Mouse (Mus musculus): ENCODE data around the gene Dop1a. TPM values are rescaled to one million over a fixed set of nuclear protein-coding genes. Genes with fewer than 3 reads are reported as not detected.

The Dop1a gene
- polyA plus RNA-seq, 1 experiment from 2014 or later, result 16.8 TPM

DNA sequence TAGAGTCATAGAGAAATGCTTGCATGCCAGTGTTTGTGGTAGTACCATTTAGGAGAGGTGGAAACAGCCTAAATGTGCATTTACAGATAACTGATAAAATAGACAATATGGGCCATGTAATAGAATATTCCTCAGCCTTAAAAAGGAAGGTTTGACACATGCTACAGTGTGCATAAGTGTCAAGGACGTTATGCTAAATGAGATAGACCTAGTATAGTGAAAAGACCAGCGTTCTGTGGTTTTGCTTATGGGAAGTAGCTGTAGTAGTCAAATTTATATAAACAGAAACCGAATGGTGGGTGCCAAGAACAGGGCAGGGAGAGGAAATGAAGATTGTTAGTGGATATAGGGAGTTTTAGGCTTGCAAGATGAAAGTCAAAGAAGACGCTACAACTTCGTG lies 9.8 kb downstream of the Dop1a start:
- 85% methylated on average over 5 of the region's 5 CpGs for WGBS
- H3K9ac ChIP-seq (ENCODE audit: low read length), result no peak overlapping the region
- ATAC-seq (replicated peaks; ENCODE audit: low FRiP score), result no peak
- H3K36me3 ChIP-seq (ENCODE audit: control insufficient read depth, insufficient read depth, low read length), result no peaks in the 10 kb centered on the region
- H3K9me3 ChIP-seq (ENCODE audit: control insufficient read depth, low read length), result no peaks in the 10 kb centered on the region
- no peak for DNase-seq (ENCODE audit: low spot score)
- no peak overlapping the region for H3K27ac ChIP-seq (ENCODE audit: low read depth, low read length)
- no peak overlapping the region for H3K4me3 ChIP-seq (ENCODE audit: low read depth, low read length)
- H3K4me1 ChIP-seq (replicated peaks; ENCODE audit: control insufficient read depth, insufficient read depth, low read length), result 0 out of 2 replicates have a peak, but pooled peaks cover 1% of the 10 kb centered on the region
- H3K4me2 ChIP-seq (ENCODE audit: low read depth, low read length, severe bottlenecking), result no peak overlapping the region
- no peaks in the 10 kb centered on the region for H3K27me3 ChIP-seq (ENCODE audit: control insufficient read depth, insufficient read depth, low read length)

DNA sequence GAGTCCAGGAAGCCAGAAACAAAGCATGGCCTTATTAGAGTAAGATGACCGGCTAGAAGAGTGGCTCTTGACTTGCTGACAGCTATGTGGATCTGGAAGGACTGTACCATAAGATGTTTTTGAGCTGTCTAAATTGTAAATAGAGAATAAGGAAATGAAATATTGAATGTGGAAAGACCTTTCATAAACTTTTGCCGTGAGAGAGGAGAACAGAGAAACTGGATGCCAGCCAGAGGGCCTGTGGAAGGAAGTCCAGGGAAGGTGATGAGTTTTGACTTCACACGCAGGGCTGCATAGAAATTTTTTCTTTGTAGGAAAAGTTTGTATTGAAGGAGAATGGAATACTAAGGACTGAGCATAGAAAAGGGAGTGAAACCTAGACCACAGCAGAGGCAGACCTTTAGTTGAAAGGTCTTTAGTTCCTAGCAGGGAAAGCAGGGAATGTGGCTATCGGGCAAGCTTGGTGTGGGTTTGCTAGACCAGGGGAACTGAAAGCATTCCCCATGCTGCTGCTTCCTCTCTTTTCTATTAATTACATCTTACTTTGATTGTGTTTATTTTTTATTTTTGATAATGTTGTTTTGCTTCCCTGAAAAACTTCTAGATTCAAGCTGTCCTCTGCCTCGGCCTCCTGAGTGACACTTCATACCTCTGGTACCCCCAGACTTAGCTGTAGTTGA lies 11.6 kb downstream of the Dop1a start:
- no peak for ATAC-seq (replicated peaks; ENCODE audit: low FRiP score)
- no peak for DNase-seq (ENCODE audit: low spot score)
- H3K9ac ChIP-seq (ENCODE audit: low read length), result no peak overlapping the region
- H3K9me3 ChIP-seq (ENCODE audit: control insufficient read depth, low read length), result no peaks in the 10 kb centered on the region
- no peak overlapping the region for H3K4me2 ChIP-seq (ENCODE audit: low read depth, low read length, severe bottlenecking)
- H3K4me1 ChIP-seq (replicated peaks; ENCODE audit: control insufficient read depth, insufficient read depth, low read length), result no peaks in the 10 kb centered on the region
- H3K27ac ChIP-seq (ENCODE audit: low read depth, low read length), result no peak overlapping the region
- no peaks in the 10 kb centered on the region for H3K27me3 ChIP-seq (ENCODE audit: control insufficient read depth, insufficient read depth, low read length)
- H3K4me3 ChIP-seq (ENCODE audit: low read depth, low read length), result no peak overlapping the region
- WGBS, result 90% methylated on average over 5 of the region's 5 CpGs
- no peaks in the 10 kb centered on the region for H3K36me3 ChIP-seq (ENCODE audit: control insufficient read depth, insufficient read depth, low read length)

DNA sequence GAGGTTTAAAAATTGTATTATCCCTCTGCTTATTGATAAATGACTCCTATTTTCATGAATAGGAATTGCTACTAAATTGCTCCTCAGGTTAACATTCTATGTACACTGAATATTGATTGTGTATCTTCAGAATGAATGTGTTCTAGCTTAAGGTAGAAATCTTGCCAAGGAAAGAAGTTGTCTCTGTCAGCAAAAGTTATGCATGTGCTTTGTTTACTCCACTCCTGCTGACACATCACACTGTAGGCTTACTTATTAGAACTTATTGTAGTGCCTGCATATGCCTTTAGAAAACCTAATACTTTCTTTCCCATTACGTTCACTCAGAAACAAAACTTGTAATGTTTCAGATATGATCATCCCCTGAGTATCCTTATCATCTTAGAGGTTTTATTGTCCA lies 15.3 kb downstream of the Dop1a start:
- Histone ChIP-seq H3K9me3 (ENCODE audit: control insufficient read depth, low read length) (no peaks in the 10 kb centered on the region), H3K27me3 (ENCODE audit: control insufficient read depth, insufficient read depth, low read length) (no peaks in the 10 kb centered on the region), H3K27ac (ENCODE audit: low read depth, low read length) (no peak overlapping the region), H3K4me3 (ENCODE audit: low read depth, low read length) (no peak overlapping the region), H3K9ac (ENCODE audit: low read length) (no peak overlapping the region), H3K4me2 (ENCODE audit: low read depth, low read length, severe bottlenecking) (no peak overlapping the region), H3K4me1 (replicated peaks; ENCODE audit: control insufficient read depth, insufficient read depth, low read length) (no peaks in the 10 kb centered on the region), H3K36me3 (ENCODE audit: control insufficient read depth, insufficient read depth, low read length) (no peaks in the 10 kb centered on the region)
- no peak for ATAC-seq (replicated peaks; ENCODE audit: low FRiP score)
- WGBS, result 93% methylated on average over 1 of the region's 1 CpGs
- DNase-seq (ENCODE audit: low spot score), result no peak

DNA sequence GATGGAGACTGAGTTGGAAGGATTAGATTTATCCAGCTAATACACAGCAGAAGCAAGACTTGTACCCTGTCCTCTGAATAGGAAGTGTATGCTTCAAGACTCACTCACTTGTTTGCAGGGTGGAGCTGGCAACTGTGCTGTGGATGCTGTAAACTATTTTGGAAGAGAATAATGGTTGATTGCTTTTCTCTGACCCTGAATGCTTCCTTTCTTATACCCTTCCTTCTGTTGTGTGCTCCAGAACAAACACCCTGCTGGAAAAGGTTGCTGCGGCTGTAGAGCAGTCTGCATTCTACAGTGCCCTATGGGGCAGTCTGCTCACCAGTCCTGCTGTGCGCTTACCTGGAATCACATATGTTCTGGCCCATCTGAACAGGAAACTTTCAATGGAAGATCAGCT lies 24.8 kb downstream of the Dop1a start:
- DNase-seq (ENCODE audit: low spot score), result no peak
- no peaks in the 10 kb centered on the region for H3K27me3 ChIP-seq (ENCODE audit: control insufficient read depth, insufficient read depth, low read length)
- H3K9me3 ChIP-seq (ENCODE audit: control insufficient read depth, low read length), result no peaks in the 10 kb centered on the region
- ATAC-seq (replicated peaks; ENCODE audit: low FRiP score), result no peak
- no peak overlapping the region for H3K27ac ChIP-seq (ENCODE audit: low read depth, low read length)
- no peak overlapping the region for H3K4me2 ChIP-seq (ENCODE audit: low read depth, low read length, severe bottlenecking)
- no peaks in the 10 kb centered on the region for H3K4me1 ChIP-seq (replicated peaks; ENCODE audit: control insufficient read depth, insufficient read depth, low read length)
- no peak overlapping the region for H3K4me3 ChIP-seq (ENCODE audit: low read depth, low read length)
- H3K36me3 ChIP-seq (ENCODE audit: control insufficient read depth, insufficient read depth, low read length), result no peaks in the 10 kb centered on the region
- WGBS, result 80% methylated on average over 2 of the region's 2 CpGs
- H3K9ac ChIP-seq (ENCODE audit: low read length), result no peak overlapping the region

GRCm38 (mm10) chr9:86496261-86496660 lies 29.3 kb downstream of the Dop1a start:
- Histone ChIP-seq H3K9me3 (ENCODE audit: control insufficient read depth, low read length) (no peaks in the 10 kb centered on the region), H3K9ac (ENCODE audit: low read length) (no peak overlapping the region), H3K4me2 (ENCODE audit: low read depth, low read length, severe bottlenecking) (no peak overlapping the region), H3K27ac (ENCODE audit: low read depth, low read length) (no peak overlapping the region), H3K4me3 (ENCODE audit: low read depth, low read length) (no peak overlapping the region), H3K4me1 (replicated peaks; ENCODE audit: control insufficient read depth, insufficient read depth, low read length) (no peaks in the 10 kb centered on the region), H3K36me3 (ENCODE audit: control insufficient read depth, insufficient read depth, low read length) (no peaks in the 10 kb centered on the region), H3K27me3 (ENCODE audit: control insufficient read depth, insufficient read depth, low read length) (no peaks in the 10 kb centered on the region)
- 91% methylated on average over 4 of the region's 4 CpGs for WGBS
- no peak for DNase-seq (ENCODE audit: low spot score)
- no peak for ATAC-seq (replicated peaks; ENCODE audit: low FRiP score)

GRCm38 (mm10) chr9:86499083-86499482 lies 32.1 kb downstream of the Dop1a start:
- Histone ChIP-seq H3K36me3 (ENCODE audit: control insufficient read depth, insufficient read depth, low read length) (no peaks in the 10 kb centered on the region), H3K9ac (ENCODE audit: low read length) (no peak overlapping the region), H3K4me2 (ENCODE audit: low read depth, low read length, severe bottlenecking) (no peak overlapping the region), H3K27ac (ENCODE audit: low read depth, low read length) (no peak overlapping the region), H3K9me3 (ENCODE audit: control insufficient read depth, low read length) (no peaks in the 10 kb centered on the region), H3K4me1 (replicated peaks; ENCODE audit: control insufficient read depth, insufficient read depth, low read length) (no peaks in the 10 kb centered on the region), H3K27me3 (ENCODE audit: control insufficient read depth, insufficient read depth, low read length) (no peaks in the 10 kb centered on the region), H3K4me3 (ENCODE audit: low read depth, low read length) (no peak overlapping the region)
- 97% methylated on average over 3 of the region's 3 CpGs for WGBS
- DNase-seq (ENCODE audit: low spot score) (no peak), ATAC-seq (replicated peaks; ENCODE audit: low FRiP score) (no peak)

GRCm38 (mm10) chr9:86507437-86507836 lies 40.5 kb downstream of the Dop1a start:
- DNase-seq (ENCODE audit: low spot score), result no peak
- WGBS, result 91% methylated on average over 4 of the region's 4 CpGs
- Histone ChIP-seq H3K27ac (ENCODE audit: low read depth, low read length) (no peak overlapping the region), H3K27me3 (ENCODE audit: control insufficient read depth, insufficient read depth, low read length) (no peaks in the 10 kb centered on the region), H3K4me1 (replicated peaks; ENCODE audit: control insufficient read depth, insufficient read depth, low read length) (no peaks in the 10 kb centered on the region), H3K4me2 (ENCODE audit: low read depth, low read length, severe bottlenecking) (no peak overlapping the region), H3K9me3 (ENCODE audit: control insufficient read depth, low read length) (no peaks in the 10 kb centered on the region), H3K4me3 (ENCODE audit: low read depth, low read length) (no peak overlapping the region), H3K9ac (ENCODE audit: low read length) (no peak overlapping the region), H3K36me3 (ENCODE audit: control insufficient read depth, insufficient read depth, low read length) (no peaks in the 10 kb centered on the region)
- no peak for ATAC-seq (replicated peaks; ENCODE audit: low FRiP score)

DNA sequence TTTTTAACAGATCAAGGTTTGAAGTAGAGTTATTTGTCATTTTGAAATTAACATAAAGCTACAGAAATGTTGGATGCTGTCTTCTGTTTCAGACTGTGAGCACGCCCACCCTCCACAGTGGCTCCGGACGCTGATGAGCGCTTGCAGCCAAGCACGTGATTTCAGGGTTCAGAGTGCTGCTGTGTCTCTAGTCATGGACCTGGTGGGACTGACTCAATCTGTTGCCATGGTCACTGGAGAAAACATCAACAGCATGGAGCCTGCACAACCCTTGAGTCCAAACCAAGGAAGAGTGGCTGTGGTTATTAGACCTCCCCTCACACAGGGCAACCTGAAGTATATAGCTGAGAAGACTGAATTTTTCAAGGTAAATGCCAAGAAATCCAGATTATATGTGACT lies 46.8 kb downstream of the Dop1a start:
- Histone ChIP-seq H3K36me3 (ENCODE audit: control insufficient read depth, insufficient read depth, low read length) (no peaks in the 10 kb centered on the region), H3K27me3 (ENCODE audit: control insufficient read depth, insufficient read depth, low read length) (no peaks in the 10 kb centered on the region), H3K9me3 (ENCODE audit: control insufficient read depth, low read length) (no peaks in the 10 kb centered on the region), H3K4me1 (replicated peaks; ENCODE audit: control insufficient read depth, insufficient read depth, low read length) (no peaks in the 10 kb centered on the region), H3K27ac (ENCODE audit: low read depth, low read length) (no peak overlapping the region), H3K4me2 (ENCODE audit: low read depth, low read length, severe bottlenecking) (no peak overlapping the region), H3K9ac (ENCODE audit: low read length) (no peak overlapping the region), H3K4me3 (ENCODE audit: low read depth, low read length) (no peak overlapping the region)
- DNase-seq (ENCODE audit: low spot score) (no peak), ATAC-seq (replicated peaks; ENCODE audit: low FRiP score) (no peak)
- WGBS, result 80% methylated on average over 5 of the region's 5 CpGs

DNA sequence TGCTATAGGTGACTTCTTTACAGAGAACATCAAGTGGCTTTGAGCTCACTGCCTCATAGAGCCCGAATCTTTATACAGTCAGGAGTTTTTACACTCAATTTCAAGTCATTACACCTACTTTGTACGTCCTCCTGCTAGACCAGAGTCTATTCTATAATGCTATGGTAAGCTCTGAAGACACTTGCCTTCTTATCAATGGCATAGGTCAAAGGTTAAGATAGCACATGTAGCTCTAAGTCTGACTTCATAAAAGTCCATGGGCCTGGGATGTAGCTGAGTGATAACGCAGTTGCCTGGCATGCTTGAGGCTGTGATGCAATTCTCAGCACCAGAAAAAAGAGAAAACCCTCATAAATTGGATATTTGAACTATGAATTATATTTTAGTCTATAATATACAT lies 47.4 kb downstream of the Dop1a start:
- Histone ChIP-seq H3K36me3 (ENCODE audit: control insufficient read depth, insufficient read depth, low read length) (no peaks in the 10 kb centered on the region), H3K4me1 (replicated peaks; ENCODE audit: control insufficient read depth, insufficient read depth, low read length) (no peaks in the 10 kb centered on the region), H3K4me3 (ENCODE audit: low read depth, low read length) (no peak overlapping the region), H3K4me2 (ENCODE audit: low read depth, low read length, severe bottlenecking) (no peak overlapping the region), H3K9ac (ENCODE audit: low read length) (no peak overlapping the region), H3K27me3 (ENCODE audit: control insufficient read depth, insufficient read depth, low read length) (no peaks in the 10 kb centered on the region), H3K27ac (ENCODE audit: low read depth, low read length) (no peak overlapping the region), H3K9me3 (ENCODE audit: control insufficient read depth, low read length) (no peaks in the 10 kb centered on the region)
- 85% methylated on average over 3 of the region's 3 CpGs for WGBS
- DNase-seq (ENCODE audit: low spot score) (no peak), ATAC-seq (replicated peaks; ENCODE audit: low FRiP score) (no peak)

All from forebrain, embryonic 11.5 days (tissue).